Mouse (Mus musculus) stomach, embryonic 14.5 days (tissue): Measurements from ENCODE around the gene Gse1. TPM values are rescaled to one million over a fixed set of nuclear protein-coding genes. Genes with fewer than 3 reads are reported as not detected.

Source experiments
- ATAC-seq: fragments of 200-750 bp; cut with Nextera tagmentation; 2 replicates; pipeline ENCODE4 v1.8.0; 2017; ENCODE audit warnings: low read depth, moderate TSS enrichment; ENCODE audit not compliant: insufficient number of reproducible peaks, insufficient read depth, low FRiP score
- H3K27ac ChIP-seq: fragments of 300-500 bp; sonication (generic); 2 replicates; pipeline ENCODE4 v1.5.1; 2014; ENCODE audit warnings: mild to moderate bottlenecking, low read length, moderate library complexity, mixed read lengths
- H3K27me3 ChIP-seq: fragments of 300-500 bp; sonication (generic); 2 replicates; pipeline ENCODE4 v1.6.1; 2014; ENCODE audit warnings: low read length, control low read depth, mixed read lengths; ENCODE audit not compliant: control insufficient read depth, insufficient read depth
- H3K36me3 ChIP-seq: fragments of 300-500 bp; sonication (generic); 2 replicates; pipeline ENCODE4 v1.6.1; 2014; ENCODE audit warnings: mild to moderate bottlenecking, control low read depth, low read length, moderate library complexity, mixed read lengths; ENCODE audit not compliant: control insufficient read depth, insufficient read depth
- H3K4me1 ChIP-seq: fragments of 300-500 bp; sonication (generic); 2 replicates; pipeline ENCODE4 v1.6.1; 2014; ENCODE audit warnings: low read length, control low read depth, mixed read lengths; ENCODE audit not compliant: control insufficient read depth, insufficient read depth
- H3K4me2 ChIP-seq: fragments of 300-500 bp; sonication (generic); replicated peaks from 2 replicates; pipeline ENCODE4 v1.6.1; 2014; ENCODE audit warnings: low read depth, low read length, control low read depth
- H3K4me3 ChIP-seq: fragments of 300-500 bp; sonication (generic); 2 replicates; pipeline ENCODE4 v1.5.1; 2014; ENCODE audit warnings: low read depth, low read length, control low read depth
- H3K9ac ChIP-seq: fragments of 300-500 bp; sonication (generic); replicated peaks from 2 replicates; pipeline ENCODE4 v1.6.1; 2014; ENCODE audit warnings: low read depth, mild to moderate bottlenecking, control low read depth, low read length, moderate library complexity, mixed read lengths
- H3K9me3 ChIP-seq: fragments of 300-500 bp; sonication (generic); 2 replicates; pipeline ENCODE4 v1.6.1; 2016; ENCODE audit warnings: low read depth, low read length, control low read depth; ENCODE audit not compliant: control insufficient read depth
- WGBS: fragments of 180-500 bp; shearing (Covaris S2); extraction: QIAGEN DNeasy Blood & Tissue Kit; methylation state at CpG from one replicate; pipeline ENCODE4 v1.1.7; 2014; 5-methylcytosine and 5-hydroxymethylcytosine counted together
- polyA plus RNA-seq: library from polyadenylated mRNA; unstranded; fragments of >200 nt; fragmentation: Nextera tagmentation; extraction: Ambion mirVana; gene quantifications from 2 replicates; pipeline ENCODE4 v1.2.1, GENCODE M21; 2014

Gene Gse1
- polyA plus RNA-seq, 1 experiment from 2014 or later: 11.1 TPM

DNA sequence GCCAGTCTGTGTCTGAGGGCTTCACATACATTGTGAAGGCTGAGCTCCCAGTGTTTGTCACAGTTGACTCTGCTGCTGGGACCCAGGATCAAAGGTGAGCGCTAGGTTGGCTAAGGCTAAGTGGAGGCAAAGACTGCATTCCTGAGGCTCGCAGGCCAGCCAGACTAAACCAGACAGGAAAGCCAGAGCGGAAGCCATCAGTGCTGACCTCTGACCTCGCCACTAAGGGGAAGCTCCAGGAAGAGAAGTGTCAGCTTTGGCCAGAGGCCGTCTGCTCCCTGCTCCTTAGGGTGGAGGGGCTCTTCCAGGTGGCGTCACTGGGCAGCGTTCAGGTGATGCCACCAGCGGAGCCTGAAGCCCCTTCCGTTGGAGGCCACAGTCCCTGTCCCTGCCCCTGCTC lies 347.5 kb downstream of the Gse1 start:
- no peaks in the 10 kb centered on the region for H3K27me3 ChIP-seq
- H3K36me3 ChIP-seq: peaks cover 94% of the 10 kb centered on the region
- no peak overlapping the region for H3K27ac ChIP-seq
- 0 out of 2 replicates have a peak, but pooled peaks cover 2% of the 10 kb centered on the region for H3K4me1 ChIP-seq
- no peak overlapping the region for H3K9ac ChIP-seq
- H3K9me3 ChIP-seq: no peaks in the 10 kb centered on the region
- no peak overlapping the region for H3K4me2 ChIP-seq
- H3K4me3 ChIP-seq: no peak overlapping the region
- ATAC-seq: no peak
- WGBS: 44% methylated on average over 9 of the region's 9 CpGs

DNA sequence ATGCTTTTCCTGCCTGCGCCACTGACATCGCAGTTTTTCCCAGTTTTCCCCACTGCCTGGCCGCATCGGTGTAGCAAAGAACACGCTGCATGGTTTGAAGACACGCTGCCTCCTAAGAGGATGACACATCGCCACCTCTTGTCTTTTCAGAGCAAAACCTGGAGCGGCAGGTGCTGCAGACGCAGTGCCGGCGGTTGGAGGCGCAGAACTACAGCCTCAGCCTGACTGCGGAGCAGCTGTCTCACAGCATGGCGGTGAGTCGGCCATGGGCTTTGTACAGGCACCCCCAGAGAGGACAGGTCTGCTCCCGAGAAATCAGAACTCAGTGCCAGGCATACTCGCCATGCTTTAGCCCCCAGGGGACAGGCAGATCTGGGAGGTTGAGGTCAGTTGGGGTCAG lies 349.6 kb downstream of the Gse1 start:
- 92% methylated on average over 17 of the region's 17 CpGs for WGBS
- Histone ChIP-seq H3K9ac (no peak overlapping the region), H3K27me3 (no peaks in the 10 kb centered on the region), H3K9me3 (no peaks in the 10 kb centered on the region), H3K27ac (no peak overlapping the region), H3K36me3 (peaks cover 93% of the 10 kb centered on the region), H3K4me2 (no peak overlapping the region), H3K4me3 (no peak overlapping the region), H3K4me1 (0 out of 2 replicates have a peak, but pooled peaks cover 2% of the 10 kb centered on the region)
- ATAC-seq: no peak

DNA sequence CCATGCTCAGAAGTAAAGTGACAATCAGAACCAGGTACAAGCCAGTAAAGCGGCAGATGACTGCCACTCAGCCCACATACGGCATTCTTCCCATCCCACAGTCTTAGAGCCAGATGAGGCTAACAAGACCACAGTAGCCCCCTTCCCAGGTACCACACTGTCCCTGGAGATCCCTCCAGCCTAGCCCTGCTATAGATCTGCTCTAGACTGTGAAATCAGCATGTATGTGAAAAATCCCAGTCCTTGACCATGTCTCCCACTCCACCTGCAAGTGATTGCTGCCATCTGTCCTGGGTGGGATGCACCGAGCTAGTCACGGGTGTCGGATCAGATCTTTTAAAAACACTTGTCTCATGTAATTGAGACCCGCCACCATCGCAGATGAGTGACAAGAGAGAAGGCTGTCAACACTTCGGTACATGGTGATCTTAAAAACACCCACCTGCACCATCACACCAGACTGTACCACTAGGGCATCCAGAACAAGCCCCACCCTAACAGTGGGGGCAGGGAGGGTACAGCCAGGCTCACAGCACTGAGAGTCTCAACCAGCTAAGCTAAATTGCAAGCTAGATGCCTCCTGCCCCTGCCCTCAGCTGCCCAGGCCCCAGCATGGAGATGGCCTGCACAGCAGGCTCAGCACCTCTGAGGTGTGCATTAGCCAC lies 352.2 kb downstream of the Gse1 start:
- peaks cover 67% of the 10 kb centered on the region for H3K36me3 ChIP-seq
- H3K27ac ChIP-seq: no peak overlapping the region
- no peak overlapping the region for H3K9ac ChIP-seq
- no peaks in the 10 kb centered on the region for H3K27me3 ChIP-seq
- no peak overlapping the region for H3K4me3 ChIP-seq
- ATAC-seq: no peak
- no peak overlapping the region for H3K4me2 ChIP-seq
- H3K9me3 ChIP-seq: no peaks in the 10 kb centered on the region
- 92% methylated on average over 8 of the region's 8 CpGs for WGBS
- H3K4me1 ChIP-seq: 0 out of 2 replicates have a peak, but pooled peaks cover 2% of the 10 kb centered on the region

DNA sequence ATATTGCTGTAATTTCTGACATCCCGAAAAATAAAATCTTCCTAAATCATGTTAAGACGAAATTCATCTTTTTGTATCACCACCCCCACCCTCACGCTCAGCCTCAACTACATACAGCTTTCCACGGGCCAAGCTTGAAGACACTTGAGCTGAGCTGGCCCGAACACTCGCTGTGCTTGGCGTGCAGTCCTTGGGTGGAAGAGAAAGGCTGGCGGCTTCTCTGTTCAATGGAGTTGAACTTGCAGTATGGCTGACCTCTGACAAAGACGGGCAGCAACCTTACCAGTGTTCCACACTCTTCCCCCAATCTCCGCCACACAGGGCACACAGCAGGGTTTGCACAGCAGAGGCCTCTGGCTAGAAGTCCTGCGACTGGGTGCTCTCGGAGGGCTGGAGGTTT lies 353.1 kb downstream of the Gse1 start:
- WGBS: 93% methylated on average over 12 of the region's 12 CpGs

DNA sequence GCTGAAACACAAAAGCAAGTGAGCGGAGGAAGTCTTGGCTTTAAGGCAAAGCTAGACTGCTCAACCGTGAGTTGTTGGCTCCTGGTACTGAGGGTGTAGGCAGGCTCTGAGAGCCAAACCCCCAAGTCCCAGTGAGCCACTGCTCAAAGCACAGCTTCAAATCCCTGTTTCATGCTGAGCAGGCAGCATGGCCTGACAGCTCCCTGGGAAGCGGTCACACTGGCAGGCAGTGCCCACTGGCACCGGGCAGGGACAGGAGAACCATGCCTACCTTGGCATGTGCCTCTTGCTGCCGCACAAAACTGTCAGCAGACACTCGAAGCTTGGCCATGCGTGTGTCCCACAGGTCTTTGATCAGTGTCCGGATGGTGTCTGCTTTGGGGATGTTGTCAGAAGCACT lies 353.6 kb downstream of the Gse1 start:
- no peak for ATAC-seq
- no peak overlapping the region for H3K4me2 ChIP-seq
- H3K36me3 ChIP-seq: peaks cover 55% of the 10 kb centered on the region
- no peak overlapping the region for H3K27ac ChIP-seq
- H3K4me1 ChIP-seq: no peaks in the 10 kb centered on the region
- H3K27me3 ChIP-seq: no peaks in the 10 kb centered on the region
- H3K9ac ChIP-seq: no peak overlapping the region
- no peaks in the 10 kb centered on the region for H3K9me3 ChIP-seq
- H3K4me3 ChIP-seq: no peak overlapping the region
- 91% methylated on average over 8 of the region's 8 CpGs for WGBS

More for the DNA sequence above, 353.1 kb downstream of the Gse1 start:
- H3K9ac ChIP-seq: no peak overlapping the region
- H3K36me3 ChIP-seq: peaks cover 59% of the 10 kb centered on the region
- no peak for ATAC-seq
- H3K4me2 ChIP-seq: no peak overlapping the region
- H3K27me3 ChIP-seq: no peaks in the 10 kb centered on the region
- H3K9me3 ChIP-seq: no peaks in the 10 kb centered on the region
- H3K4me1 ChIP-seq: no peaks in the 10 kb centered on the region
- H3K27ac ChIP-seq: no peak overlapping the region
- no peak overlapping the region for H3K4me3 ChIP-seq

DNA sequence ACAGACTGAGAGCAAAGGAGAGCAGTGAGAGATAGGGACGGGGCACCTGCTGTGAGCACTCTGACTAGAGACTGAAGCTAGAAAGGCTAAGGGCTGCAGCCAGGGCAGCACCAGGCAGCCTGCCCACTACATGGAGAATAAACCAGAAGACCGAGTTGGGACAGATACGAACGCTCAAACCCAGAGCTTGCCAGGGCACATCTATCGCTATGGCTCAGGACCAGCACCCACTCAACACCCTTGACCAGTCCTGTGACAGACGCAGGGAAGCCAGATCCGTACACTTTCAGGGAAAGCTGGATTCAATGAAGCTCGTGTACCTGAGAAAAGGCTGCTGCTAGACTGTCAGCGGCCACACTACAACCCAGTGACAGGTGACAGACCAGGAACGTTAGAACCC lies 357.3 kb downstream of the Gse1 start:
- Histone ChIP-seq H3K4me2 (no peak overlapping the region), H3K9ac (no peak overlapping the region), H3K27me3 (no peaks in the 10 kb centered on the region), H3K27ac (no peak overlapping the region), H3K4me1 (no peaks in the 10 kb centered on the region), H3K36me3 (peaks cover 26% of the 10 kb centered on the region; the same call in 1 of the 2 replicates), H3K9me3 (no peaks in the 10 kb centered on the region), H3K4me3 (no peak overlapping the region)
- WGBS: 93% methylated on average over 10 of the region's 10 CpGs
- no peak for ATAC-seq

DNA sequence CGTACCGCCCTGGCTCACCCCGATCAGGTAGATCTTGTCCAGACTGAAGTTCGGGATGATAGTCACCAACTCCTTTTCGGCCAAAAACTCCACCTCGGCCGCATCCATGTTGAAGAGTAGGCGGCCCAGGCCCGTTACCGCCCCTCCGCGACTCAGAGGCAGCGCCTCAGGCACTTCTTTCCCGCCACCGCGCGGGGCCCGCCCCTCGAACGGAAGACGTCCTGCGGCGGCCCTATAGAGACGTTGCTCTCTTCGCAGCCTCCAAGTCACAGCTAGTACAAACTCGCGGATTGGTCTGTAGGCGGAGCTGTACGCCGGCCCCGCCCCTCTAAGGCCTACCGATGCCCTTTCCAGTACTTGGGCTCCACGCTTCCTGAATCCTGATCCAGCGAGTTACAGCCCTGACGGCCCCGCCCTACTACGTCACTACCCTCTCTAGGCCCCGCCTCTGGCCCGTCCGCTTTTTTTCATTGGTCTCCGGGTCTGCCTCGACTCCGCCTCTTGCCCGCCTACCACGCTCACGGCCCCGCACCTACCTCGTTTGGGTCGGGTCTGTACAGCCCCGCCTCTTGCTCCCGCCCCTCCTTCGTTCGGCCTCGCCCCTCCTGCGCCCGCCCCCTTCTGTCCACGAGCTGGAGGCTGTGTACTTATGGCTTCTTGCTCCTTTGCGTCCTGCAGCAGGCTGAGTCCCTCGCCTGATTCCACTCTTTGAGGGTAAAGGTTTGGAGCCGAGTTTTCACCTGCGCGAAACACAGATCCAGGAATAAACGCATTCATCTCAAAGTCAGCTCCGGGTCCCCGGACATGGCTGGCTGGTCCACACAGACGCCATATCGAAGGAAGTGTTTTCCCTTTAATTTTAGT lies 360.9 kb downstream of the Gse1 start, which contains the start of gene Gins2:
TSS of gene Gins2 (minus strand) at position 397 of the 864 bp plus-strand sequence.
- ATAC-seq: peak; percentile 99
- peak within 1 kb of the TSS; percentile 77 for H3K4me3 ChIP-seq
- peak within 1 kb of the TSS; percentile 84 for H3K4me2 ChIP-seq
- no peaks in the 10 kb centered on the region for H3K4me1 ChIP-seq
- H3K27me3 ChIP-seq: no peaks in the 10 kb centered on the region
- H3K9me3 ChIP-seq: no peaks in the 10 kb centered on the region
- H3K36me3 ChIP-seq: peaks cover 6% of the 10 kb centered on the region; the same call in 1 of the 2 replicates
- H3K27ac ChIP-seq: peak within 1 kb of the TSS; percentile 59
- under 1% methylated on average over 67 of the region's 67 CpGs for WGBS
- peak within 1 kb of the TSS; percentile 77 for H3K9ac ChIP-seq

DNA sequence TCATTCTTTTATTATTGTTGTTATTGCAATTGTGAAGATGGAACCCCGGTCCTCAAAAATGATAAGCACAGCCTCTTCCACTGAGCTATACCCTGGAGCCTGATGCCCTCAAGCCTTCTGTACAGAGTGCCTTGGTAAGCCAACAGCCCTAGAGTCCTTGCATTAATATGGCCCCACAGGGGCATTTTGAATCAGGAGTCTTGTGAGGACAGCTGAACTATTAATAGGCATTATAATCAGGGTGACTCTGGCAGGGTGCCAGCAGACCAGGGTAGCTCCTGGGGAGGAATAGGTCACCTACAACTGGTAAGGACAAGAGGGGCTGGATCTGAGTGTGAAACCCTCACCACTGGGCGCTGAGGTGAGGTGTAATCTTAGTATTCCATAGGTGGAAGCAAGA lies 361.7 kb downstream of the Gse1 start:
- Histone ChIP-seq H3K4me3 (peak overlapping the region; percentile 41), H3K4me2 (peak overlapping the region; percentile 65), H3K9ac (no peak overlapping the region), H3K27me3 (no peaks in the 10 kb centered on the region), H3K4me1 (no peaks in the 10 kb centered on the region), H3K9me3 (no peaks in the 10 kb centered on the region), H3K27ac (peak overlapping the region; percentile 53; the same call in 1 of the 2 replicates), H3K36me3 (peaks cover 6% of the 10 kb centered on the region; the same call in 1 of the 2 replicates)
- WGBS: 61% methylated on average over 2 of the region's 2 CpGs
- ATAC-seq: no peak
